Mouse (Mus musculus): ENCODE data around the gene Cgn. TPM values are rescaled to one million over a fixed set of nuclear protein-coding genes. Genes with fewer than 3 reads are reported as not detected.
"Not testable (repeated sequence)": the region's sequence is repeated elsewhere in the genome, so short reads cannot be mapped to it uniquely, and the experiment has no call there.

Gene Cgn
- polyA plus RNA-seq, 1 experiment from 2014 or later, result 4.7 TPM

GRCm38 (mm10) chr3:94787122-94787780 is 959 bp upstream of the Cgn start:
- 2% methylated on average over 10 of the region's 11 CpGs for WGBS
- Histone ChIP-seq H3K4me2 (replicated peaks) (peak overlapping the region; percentile 74), H3K9ac (replicated peaks) (peak overlapping the region; percentile 56), H3K4me3 (peak overlapping the region; percentile 51), H3K4me1 (peaks cover 12% of the 10 kb centered on the region), H3K36me3 (no peaks in the 10 kb centered on the region), H3K27ac (replicated peaks) (peak overlapping the region; percentile 69), H3K27me3 (peaks cover 18% of the 10 kb centered on the region), H3K9me3 (no peaks in the 10 kb centered on the region)
- ATAC-seq (ENCODE audit: low FRiP score, low read depth), result no peak

GRCm38 (mm10) chr3:94785958-94786357 is 334 bp downstream of the Cgn start:
- Histone ChIP-seq H3K9me3 (no peaks in the 10 kb centered on the region), H3K27ac (replicated peaks) (no peak overlapping the region), H3K36me3 (no peaks in the 10 kb centered on the region), H3K4me2 (replicated peaks) (peak overlapping the region; percentile 74), H3K4me3 (peak overlapping the region; percentile 51), H3K9ac (replicated peaks) (peak overlapping the region; percentile 37; the same call in 1 of the 2 replicates), H3K27me3 (peaks cover 18% of the 10 kb centered on the region), H3K4me1 (peaks cover 12% of the 10 kb centered on the region)
- WGBS, result under 1% methylated on average over 14 of the region's 14 CpGs
- ATAC-seq (ENCODE audit: low FRiP score, low read depth), result no peak

GRCm38 (mm10) chr3:94784171-94784701 is 2.1 kb downstream of the Cgn start:
- H3K27ac ChIP-seq (replicated peaks), result no peak overlapping the region
- H3K9ac ChIP-seq (replicated peaks), result no peak overlapping the region
- no peak for ATAC-seq (ENCODE audit: low FRiP score, low read depth)
- no peak overlapping the region for H3K4me2 ChIP-seq (replicated peaks)
- H3K4me3 ChIP-seq, result no peak overlapping the region
- H3K9me3 ChIP-seq, result no peaks in the 10 kb centered on the region
- no peaks in the 10 kb centered on the region for H3K36me3 ChIP-seq
- peaks cover 18% of the 10 kb centered on the region for H3K27me3 ChIP-seq
- 37% methylated on average over 5 of the region's 5 CpGs for WGBS
- peaks cover 12% of the 10 kb centered on the region for H3K4me1 ChIP-seq

GRCm38 (mm10) chr3:94783462-94783931 is 2.8 kb downstream of the Cgn start:
- ATAC-seq (ENCODE audit: low FRiP score, low read depth), result no peak
- peaks cover 18% of the 10 kb centered on the region for H3K27me3 ChIP-seq
- peaks cover 12% of the 10 kb centered on the region for H3K4me1 ChIP-seq
- no peaks in the 10 kb centered on the region for H3K36me3 ChIP-seq
- H3K9ac ChIP-seq (replicated peaks), result no peak overlapping the region
- no peaks in the 10 kb centered on the region for H3K9me3 ChIP-seq
- H3K4me2 ChIP-seq (replicated peaks), result no peak overlapping the region
- H3K4me3 ChIP-seq, result no peak overlapping the region
- H3K27ac ChIP-seq (replicated peaks), result no peak overlapping the region
- WGBS, result 64% methylated on average over 5 of the region's 5 CpGs

GRCm38 (mm10) chr3:94782936-94783335 is 3.4 kb downstream of the Cgn start:
- Histone ChIP-seq H3K36me3 (no peaks in the 10 kb centered on the region), H3K27ac (replicated peaks) (no peak overlapping the region), H3K4me3 (no peak overlapping the region), H3K4me1 (peaks cover 12% of the 10 kb centered on the region), H3K9me3 (no peaks in the 10 kb centered on the region), H3K27me3 (peaks cover 15% of the 10 kb centered on the region), H3K4me2 (replicated peaks) (no peak overlapping the region), H3K9ac (replicated peaks) (no peak overlapping the region)
- WGBS, result 72% methylated on average over 4 of the region's 4 CpGs
- no peak for ATAC-seq (ENCODE audit: low FRiP score, low read depth)

- Histone ChIP-seq H3K36me3 (no peaks in the 10 kb centered on the region), H3K27ac (replicated peaks) (no peak overlapping the region), H3K9me3 (no peaks in the 10 kb centered on the region), H3K9ac (replicated peaks) (no peak overlapping the region), H3K4me1 (peaks cover 5% of the 10 kb centered on the region; the same call in 1 of the 2 replicates), H3K4me3 (no peak overlapping the region), H3K27me3 (peaks cover 15% of the 10 kb centered on the region), H3K4me2 (replicated peaks) (no peak overlapping the region)
- 29% methylated on average over 3 of the region's 3 CpGs for whole genome bisulfite sequencing
- ATAC-seq (ENCODE audit: low FRiP score, low read depth), result no peak
Observed at GRCm38 (mm10) chr3:94781356-94781755, 4.9 kb downstream of the Cgn start.

- no peak overlapping the region for H3K4me3 ChIP-seq
- H3K9me3 ChIP-seq, result no peaks in the 10 kb centered on the region
- H3K9ac ChIP-seq (replicated peaks), result no peak overlapping the region
- no peak overlapping the region for H3K27ac ChIP-seq (replicated peaks)
- 87% methylated on average over 7 of the region's 7 CpGs for WGBS
- H3K36me3 ChIP-seq, result no peaks in the 10 kb centered on the region
- no peak overlapping the region for H3K4me2 ChIP-seq (replicated peaks)
- no peaks in the 10 kb centered on the region for H3K27me3 ChIP-seq
- no peaks in the 10 kb centered on the region for H3K4me1 ChIP-seq
- ATAC-seq (ENCODE audit: low FRiP score, low read depth), result no peak
Observed at GRCm38 (mm10) chr3:94775886-94776285, 10.4 kb downstream of the Cgn start.

- 80% methylated on average over 11 of the region's 11 CpGs for WGBS
- Histone ChIP-seq H3K4me2 (replicated peaks) (no peak overlapping the region), H3K4me1 (no peaks in the 10 kb centered on the region), H3K9me3 (no peaks in the 10 kb centered on the region), H3K9ac (replicated peaks) (no peak overlapping the region), H3K36me3 (no peaks in the 10 kb centered on the region), H3K4me3 (no peak overlapping the region), H3K27ac (replicated peaks) (no peak overlapping the region), H3K27me3 (no peaks in the 10 kb centered on the region)
- ATAC-seq (ENCODE audit: low FRiP score, low read depth), result no peak
Observed at GRCm38 (mm10) chr3:94774039-94774438, 12.3 kb downstream of the Cgn start.

GRCm38 (mm10) chr3:94765456-94765855 is 20.8 kb downstream of the Cgn start:
- H3K27ac ChIP-seq (replicated peaks); ATAC-seq (ENCODE audit: low FRiP score, low read depth); H3K9ac ChIP-seq (replicated peaks); H3K4me2 ChIP-seq (replicated peaks); H3K4me3 ChIP-seq; H3K36me3 ChIP-seq; H3K27me3 ChIP-seq; H3K4me1 ChIP-seq; H3K9me3 ChIP-seq: not testable (repeated sequence)
- WGBS, result 78% methylated on average over 8 of the region's 8 CpGs

GRCm38 (mm10) chr3:94764545-94765292 is 21.6 kb downstream of the Cgn start:
- not testable (repeated sequence) for H3K4me1 ChIP-seq; H3K4me2 ChIP-seq (replicated peaks); H3K4me3 ChIP-seq; H3K36me3 ChIP-seq; H3K9ac ChIP-seq (replicated peaks); H3K9me3 ChIP-seq; ATAC-seq (ENCODE audit: low FRiP score, low read depth); H3K27me3 ChIP-seq; H3K27ac ChIP-seq (replicated peaks)
- WGBS, result 55% methylated on average over 5 of the region's 5 CpGs

GRCm38 (mm10) chr3:94758427-94758826 is 27.9 kb downstream of the Cgn start:
- 47% methylated on average over 4 of the region's 9 CpGs for WGBS
- not testable (repeated sequence) for H3K27ac ChIP-seq (replicated peaks); H3K27me3 ChIP-seq; H3K4me1 ChIP-seq; H3K4me2 ChIP-seq (replicated peaks); H3K9me3 ChIP-seq; H3K36me3 ChIP-seq; H3K9ac ChIP-seq (replicated peaks); H3K4me3 ChIP-seq
- peak; percentile 48 for ATAC-seq (ENCODE audit: low FRiP score, low read depth)

GRCm38 (mm10) chr3:94758056-94758409 is 28.3 kb downstream of the Cgn start:
- peak overlapping the region; percentile 38 for H3K4me3 ChIP-seq
- H3K27me3 ChIP-seq; H3K9me3 ChIP-seq; H3K27ac ChIP-seq (replicated peaks); H3K36me3 ChIP-seq; H3K4me1 ChIP-seq; H3K9ac ChIP-seq (replicated peaks): not testable (repeated sequence)
- H3K4me2 ChIP-seq (replicated peaks), result peak overlapping the region; percentile 41
- peak; percentile 89 for ATAC-seq (ENCODE audit: low FRiP score, low read depth)
- 0% methylated on average over 16 of the region's 31 CpGs for WGBS
